In the genomic region with DNA sequence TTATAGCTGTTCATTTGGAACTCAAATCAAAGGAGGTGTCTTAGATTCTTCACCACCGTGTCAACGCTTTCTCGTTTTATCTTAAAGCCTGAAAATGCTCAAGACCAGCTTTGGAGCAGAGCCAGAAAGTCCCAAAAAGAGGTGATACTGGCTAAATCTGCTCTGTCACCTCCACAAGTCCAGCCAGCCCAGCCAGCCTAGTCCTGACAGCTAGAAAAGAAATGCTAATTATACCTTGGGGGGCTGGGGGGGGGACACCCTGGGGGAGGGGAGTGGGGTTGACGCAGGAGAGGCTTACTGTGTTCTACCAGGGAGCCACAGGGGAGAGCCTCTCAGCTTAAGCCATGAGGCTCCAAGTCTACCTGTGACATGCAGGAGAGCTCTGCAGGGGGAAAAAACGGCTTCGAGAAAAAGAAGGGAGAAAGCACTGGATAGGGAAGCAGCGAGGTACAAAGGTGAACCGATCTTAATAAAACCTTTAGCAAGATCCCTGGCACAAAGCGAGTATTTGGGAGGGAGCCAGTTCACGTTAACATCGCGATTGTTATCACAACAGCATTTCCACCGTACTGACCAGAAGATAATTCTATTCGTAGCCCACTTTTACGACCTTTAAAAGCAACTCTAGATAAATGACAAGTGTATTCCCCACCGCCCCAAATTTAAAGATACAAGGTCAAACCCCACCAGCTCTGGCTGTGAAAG, we compare ENCODE assay signal across 8 mouse cellular contexts. TPM values are rescaled to one million over a fixed set of nuclear protein-coding genes. Genes with fewer than 3 reads are reported as not detected.
DNase-seq lines count a peak whose midpoint lies in the region; ATAC-seq lines count a peak whose summit lies in the region.

No protein-coding gene starts in this region.

- H3K9me3 ChIP-seq in forebrain, embryonic 13.5 days (replicated peaks): no peaks in the 10 kb centered on the region
- no peaks in the 10 kb centered on the region for H3K9me3 ChIP-seq in midbrain, embryonic 11.5 days (ENCODE audit: control insufficient read depth, low read length)

- peak overlapping the region; percentile 93 for H3K4me3 ChIP-seq in forebrain, embryonic 13.5 days
- peak overlapping the region; percentile 82 for H3K4me3 ChIP-seq in midbrain, embryonic 11.5 days (ENCODE audit: low read depth, low read length)

- H3K9ac ChIP-seq in forebrain, embryonic 13.5 days: peak overlapping the region; percentile 91
- peak overlapping the region; percentile 82 for H3K9ac ChIP-seq in midbrain, embryonic 11.5 days (ENCODE audit: low read length)

- DNase-seq in left cerebral cortex, postnatal 10 days (ENCODE audit: extremely low spot score in 1 of 2, low spot score in 2 of 2): peak; percentile 34 to 49
- no peak for DNase-seq in left cerebral cortex, postnatal 4 days
- DNase-seq in ZHBTc4 (ENCODE audit: low read depth, low spot score): peak; percentile 21
- DNase-seq in kidney, adult 9 months: peak; percentile 60
- DNase-seq in midbrain, embryonic 11.5 days (ENCODE audit: low spot score, missing footprints): no peak
- DNase-seq in urinary bladder, postnatal 10 days (ENCODE audit: low spot score): no peak

- H3K27me3 ChIP-seq in forebrain, embryonic 13.5 days: no peaks in the 10 kb centered on the region
- no peaks in the 10 kb centered on the region for H3K27me3 ChIP-seq in midbrain, embryonic 11.5 days (ENCODE audit: control insufficient read depth, insufficient read depth, low read length)

- H3K4me2 ChIP-seq in forebrain, embryonic 13.5 days: peak overlapping the region; percentile 96
- H3K4me2 ChIP-seq in midbrain, embryonic 11.5 days: peak overlapping the region; percentile 92

- peaks cover 21% of the 10 kb centered on the region for H3K4me1 ChIP-seq in forebrain, embryonic 13.5 days
- peaks cover 9% of the 10 kb centered on the region for H3K4me1 ChIP-seq in midbrain, embryonic 11.5 days (ENCODE audit: control insufficient read depth, insufficient read depth, low read length)

- WGBS in forebrain, embryonic 13.5 days: 3% methylated on average over 16 of the region's 16 CpGs
- 4% methylated on average over 16 of the region's 16 CpGs for WGBS in midbrain, embryonic 11.5 days

- intact Hi-C loops in left cerebral cortex, postnatal 10 days (cut with DNase I): no loop called here
- intact Hi-C loops in left cerebral cortex, postnatal 4 days (cut with DNase I): loop anchor here (2.0 kb wide), 1 partner anchor 86 kb away; no protein-coding TSS in a partner anchor

- no peak overlapping the region for H3K27ac ChIP-seq in forebrain, embryonic 13.5 days
- H3K27ac ChIP-seq in midbrain, embryonic 11.5 days (ENCODE audit: low read depth, low read length): no peak overlapping the region

- no peak for ATAC-seq in forebrain, embryonic 13.5 days
- ATAC-seq in midbrain, embryonic 11.5 days (ENCODE audit: low FRiP score): no peak
- no peak for ATAC-seq in megakaryocyte progenitor cell, adult 5-6 weeks (replicated peaks; ENCODE audit: poor library complexity)

- H3K36me3 ChIP-seq in forebrain, embryonic 13.5 days (ENCODE audit: poor library complexity, severe bottlenecking): peaks cover 18% of the 10 kb centered on the region
- 0 out of 2 replicates have a peak, but pooled peaks cover 6% of the 10 kb centered on the region for H3K36me3 ChIP-seq in midbrain, embryonic 11.5 days (ENCODE audit: control insufficient read depth, insufficient read depth, low read length)

RNA-seq across cellular contexts. Expression of gene Ndrg3, which starts 1.0 kb away (rescaled TPM):
- 100 to 1,000 TPM; 581 to 586 TPM for total RNA-seq in left cerebral cortex, postnatal 10 days (2021)
- 100 to 1,000 TPM; 267 to 276 TPM for total RNA-seq in left cerebral cortex, postnatal 4 days (2021)
- 68.1 and 72.4 TPM in 2 replicates for polyA plus RNA-seq in forebrain, embryonic 13.5 days (2015; fragmentation: Nextera tagmentation; extraction: Ambion mirVana)
- 48.1 and 48.2 TPM in 2 replicates for polyA plus RNA-seq in midbrain, embryonic 11.5 days (2014; fragmentation: Nextera tagmentation; extraction: Ambion mirVana)
- 24.9 and 27.1 TPM in 2 replicates for total RNA-seq in megakaryocyte progenitor cell, adult 5-6 weeks (2015)
- total RNA-seq in megakaryocyte progenitor cell, adult 5-6 weeks (2017): 24.2 and 28.5 TPM in 2 replicates

RNA-seq across cellular contexts. Expression of gene Dsn1, which starts 16.1 kb away (rescaled TPM):
- 1 to 10 TPM; 5.9 to 7.1 TPM for total RNA-seq in left cerebral cortex, postnatal 10 days (2021)
- total RNA-seq in left cerebral cortex, postnatal 4 days (2021): 1 to 10 TPM; 7.4 to 8.4 TPM
- polyA plus RNA-seq in forebrain, embryonic 13.5 days (2015; fragmentation: Nextera tagmentation; extraction: Ambion mirVana): 38.8 TPM in 2 replicates
- polyA plus RNA-seq in midbrain, embryonic 11.5 days (2014; fragmentation: Nextera tagmentation; extraction: Ambion mirVana): 51.4 and 56.9 TPM in 2 replicates
- 15.0 and 17.1 TPM in 2 replicates for total RNA-seq in megakaryocyte progenitor cell, adult 5-6 weeks (2015)
- 68.2 and 78.2 TPM in 2 replicates for total RNA-seq in megakaryocyte progenitor cell, adult 5-6 weeks (2017)

Comparison
In these comparisons a context has a peak if more than half of its experiments do, and no peak if none do; other contexts are left out.
1. DNase-seq: peak in left cerebral cortex, postnatal 10 days (2 of 2), ZHBTc4 (single experiment) and kidney, adult 9 months (single experiment); none in left cerebral cortex, postnatal 4 days (single experiment), midbrain, embryonic 11.5 days (single experiment) and urinary bladder, postnatal 10 days (single experiment).
2. RNA of gene Ndrg3, which starts 1.0 kb away (total RNA-seq): 581 to 586 TPM in left cerebral cortex, postnatal 10 days and 267 to 276 TPM in left cerebral cortex, postnatal 4 days; 24.2 to 28.5 TPM in megakaryocyte progenitor cell, adult 5-6 weeks; every median in the first group is over 4 times any median in the second.